ENCODE assay signal across 14 mouse cellular contexts in genomic region chr11:97078751-97079150, GRCm38 (mm10). TPM values are rescaled to one million over a fixed set of nuclear protein-coding genes. Genes with fewer than 3 reads are reported as not detected.
DNase-seq lines count a peak whose midpoint lies in the region; ATAC-seq and TF ChIP-seq lines count a peak whose summit lies in the region.
"Had no signal": no experiment of that assay in that cellular context is flagged by ENCODE, and none has a peak within 500 bp of the region (broad histone marks: within the 10 kb centered on the region; RNA-seq: fewer than 3 reads in every experiment).

No protein-coding gene starts in this region.

- TF ChIP-seq CTCF in stomach, postnatal 0 days (IDR thresholded peaks at IDR 0.05; ENCODE audit: low read depth) = no peak

- H3K9ac ChIP-seq in embryonic facial prominence, embryonic 11.5 days (replicated peaks; ENCODE audit: low read length) = no peak overlapping the region
- no peak overlapping the region for H3K9ac ChIP-seq in stomach, postnatal 0 days (ENCODE audit: low read length)
- H3K9ac ChIP-seq: forebrain, embryonic 13.5 days had no signal

- no peak for ATAC-seq in embryonic facial prominence, embryonic 11.5 days (replicated peaks; ENCODE audit: insufficient number of reproducible peaks, low FRiP score, low TSS enrichment, low read depth)
- no peak for ATAC-seq in stomach, postnatal 0 days (ENCODE audit: low FRiP score, low TSS enrichment)
- ATAC-seq: forebrain, embryonic 13.5 days had no signal

- H3K4me2 ChIP-seq in embryonic facial prominence, embryonic 11.5 days (ENCODE audit: low read depth, low read length) = no peak overlapping the region
- H3K4me2 ChIP-seq in stomach, postnatal 0 days (replicated peaks; ENCODE audit: low read depth) = no peak overlapping the region
- H3K4me2 ChIP-seq: forebrain, embryonic 13.5 days had no signal

- DNase-seq in adrenal gland, postnatal 36 days = peak; percentile 26 to 41
- no peak for DNase-seq in adrenal gland, adult 18-20 months (ENCODE audit: low spot score in 2 of 2)
- DNase-seq in lung, postnatal 14 days = peak; percentile 23
- DNase-seq in lung, postnatal 36 days = no peak
- DNase-seq in embryonic facial prominence, embryonic 11.5 days (ENCODE audit: low spot score) = peak; percentile 71
- DNase-seq in stomach, postnatal 0 days (ENCODE audit: low spot score) = peak; percentile 57
- DNase-seq in Muller cell, postnatal 12 days (ENCODE audit: inconsistent ontology term) = no peak
- DNase-seq in spleen, postnatal 4 days (ENCODE audit: low spot score in 2 of 2) = no peak
- DNase-seq: adrenal gland, adult 8-10 months; cerebellum, adult 9-11 months; heart, adult 18-20 months; kidney, adult 2 months had no signal

- H3K9me3 ChIP-seq in embryonic facial prominence, embryonic 11.5 days (replicated peaks; ENCODE audit: control insufficient read depth, low read length) = no peaks in the 10 kb centered on the region
- H3K9me3 ChIP-seq in stomach, postnatal 0 days (ENCODE audit: control insufficient read depth, low read length) = no peaks in the 10 kb centered on the region
- H3K9me3 ChIP-seq: forebrain, embryonic 13.5 days had no signal

- no peaks in the 10 kb centered on the region for H3K36me3 ChIP-seq in embryonic facial prominence, embryonic 11.5 days (replicated peaks; ENCODE audit: control insufficient read depth, insufficient read depth, low read depth, low read length)
- no peaks in the 10 kb centered on the region for H3K36me3 ChIP-seq in stomach, postnatal 0 days (ENCODE audit: control insufficient read depth, insufficient read depth, low read length)

- no peaks in the 10 kb centered on the region for H3K4me1 ChIP-seq in embryonic facial prominence, embryonic 11.5 days (ENCODE audit: control insufficient read depth, insufficient read depth, low read length)
- no peaks in the 10 kb centered on the region for H3K4me1 ChIP-seq in stomach, postnatal 0 days (replicated peaks; ENCODE audit: control insufficient read depth, insufficient read depth)
- H3K4me1 ChIP-seq: forebrain, embryonic 13.5 days had no signal

- no peaks in the 10 kb centered on the region for H3K27me3 ChIP-seq in embryonic facial prominence, embryonic 11.5 days (ENCODE audit: control insufficient read depth, insufficient read depth, low read length)
- H3K27me3 ChIP-seq in stomach, postnatal 0 days (ENCODE audit: control insufficient read depth, insufficient read depth, low read length) = no peaks in the 10 kb centered on the region
- H3K27me3 ChIP-seq: forebrain, embryonic 13.5 days had no signal

- H3K27ac ChIP-seq in embryonic facial prominence, embryonic 11.5 days (replicated peaks; ENCODE audit: low read depth, low read length) = no peak overlapping the region
- H3K27ac ChIP-seq in stomach, postnatal 0 days (replicated peaks) = no peak overlapping the region
- H3K27ac ChIP-seq: forebrain, embryonic 13.5 days had no signal

- 54% methylated on average over 4 of the region's 4 CpGs for WGBS in embryonic facial prominence, embryonic 11.5 days
- 38% methylated on average over 4 of the region's 4 CpGs for WGBS in stomach, postnatal 0 days

- no peak for TF ChIP-seq EP300 in stomach, postnatal 0 days (optimal IDR thresholded peaks at IDR 0.05)

- H3K4me3 ChIP-seq in embryonic facial prominence, embryonic 11.5 days (ENCODE audit: low read depth, low read length) = no peak overlapping the region
- H3K4me3 ChIP-seq in stomach, postnatal 0 days (ENCODE audit: low read depth, low read length) = no peak overlapping the region
- H3K4me3 ChIP-seq: forebrain, embryonic 13.5 days; megakaryocyte, embryonic 14.5 days had no signal

RNA-seq across cellular contexts. Expression of gene Osbpl7, which starts 28.3 kb away (rescaled TPM):
- total RNA-seq in adrenal gland, postnatal 36 days (2021) = 1 to 10 TPM; 7.8 to 9.1 TPM
- 1 to 10 TPM; 5.2 to 6.6 TPM for total RNA-seq in adrenal gland, adult 18-20 months (2021)
- polyA plus RNA-seq in embryonic facial prominence, embryonic 11.5 days (2014; fragmentation: Nextera tagmentation; extraction: Ambion mirVana) = 4.3 and 5.8 TPM in 2 replicates
- polyA plus RNA-seq in stomach, postnatal 0 days (2015; fragmentation: Nextera tagmentation; extraction: Ambion mirVana) = 7.5 and 8.6 TPM in 2 replicates

RNA-seq across cellular contexts. Expression of gene Tbx21, which starts 36.4 kb away (rescaled TPM):
- under 1 TPM; 0.23 to 0.33 TPM for total RNA-seq in adrenal gland, postnatal 36 days (2021)
- total RNA-seq in adrenal gland, adult 18-20 months (2021) = under 1 TPM; 0.27 to 0.54 TPM
- polyA plus RNA-seq in embryonic facial prominence, embryonic 11.5 days (2014; fragmentation: Nextera tagmentation; extraction: Ambion mirVana) = not detected in 2 replicates
- polyA plus RNA-seq in stomach, postnatal 0 days (2015; fragmentation: Nextera tagmentation; extraction: Ambion mirVana) = 0.05 and 0.10 TPM in 2 replicates

RNA-seq across cellular contexts. Expression of gene Mrpl10, which starts 37.4 kb away (rescaled TPM):
- total RNA-seq in adrenal gland, postnatal 36 days (2021) = 100 to 1,000 TPM; 131 to 141 TPM
- 100 to 1,000 TPM; 128 to 134 TPM for total RNA-seq in adrenal gland, adult 18-20 months (2021)
- 85.7 and 91.2 TPM in 2 replicates for polyA plus RNA-seq in embryonic facial prominence, embryonic 11.5 days (2014; fragmentation: Nextera tagmentation; extraction: Ambion mirVana)
- polyA plus RNA-seq in stomach, postnatal 0 days (2015; fragmentation: Nextera tagmentation; extraction: Ambion mirVana) = 56.3 and 60.8 TPM in 2 replicates

RNA-seq across cellular contexts. Expression of gene Lrrc46, which starts 37.5 kb away (rescaled TPM):
- 1 to 10 TPM; 1.3 TPM for total RNA-seq in adrenal gland, postnatal 36 days (2021)
- under 1 TPM; 0.60 to 0.74 TPM for total RNA-seq in adrenal gland, adult 18-20 months (2021)
- 1.1 and 1.3 TPM in 2 replicates for polyA plus RNA-seq in embryonic facial prominence, embryonic 11.5 days (2014; fragmentation: Nextera tagmentation; extraction: Ambion mirVana)
- polyA plus RNA-seq in stomach, postnatal 0 days (2015; fragmentation: Nextera tagmentation; extraction: Ambion mirVana) = 0.36 and 0.45 TPM in 2 replicates

RNA-seq across cellular contexts. Expression of gene Scrn2, which starts 49.0 kb away (rescaled TPM):
- total RNA-seq in adrenal gland, postnatal 36 days (2021) = 10 to 100 TPM; 15.7 to 18.8 TPM
- 10 to 100 TPM; 14.6 to 16.8 TPM for total RNA-seq in adrenal gland, adult 18-20 months (2021)
- 20.4 and 26.0 TPM in 2 replicates for polyA plus RNA-seq in embryonic facial prominence, embryonic 11.5 days (2014; fragmentation: Nextera tagmentation; extraction: Ambion mirVana)
- polyA plus RNA-seq in stomach, postnatal 0 days (2015; fragmentation: Nextera tagmentation; extraction: Ambion mirVana) = 11.8 and 12.5 TPM in 2 replicates

Comparison
In these comparisons a context has a peak if more than half of its experiments do, and no peak if none do; other contexts are left out.
1. DNase-seq: peak in adrenal gland, postnatal 36 days (2 of 2), lung, postnatal 14 days (single experiment), embryonic facial prominence, embryonic 11.5 days (single experiment) and stomach, postnatal 0 days (single experiment); none in adrenal gland, adult 18-20 months (0 of 2), lung, postnatal 36 days (single experiment), Muller cell, postnatal 12 days (single experiment) and spleen, postnatal 4 days (0 of 2).